Mouse (Mus musculus) hindbrain, embryonic 16.5 days (tissue): ENCODE measurements around the gene Ly6g5b. TPM values are rescaled to one million over a fixed set of nuclear protein-coding genes. Genes with fewer than 3 reads are reported as not detected.
A peak's percentile ranks its signal among the peaks of the same experiment; 100 is the strongest.
"Not testable (repeated sequence)": the region's sequence is repeated elsewhere in the genome, so short reads cannot be mapped to it uniquely, and the experiment has no call there.

Experiments used
- ATAC-seq: fragments of 200-750 bp; cut with Nextera tagmentation; 2 replicates; pipeline ENCODE4 v1.8.0; 2017; ENCODE audit warnings: moderate TSS enrichment, moderate library complexity
- H3K27ac ChIP-seq: fragments of 300-500 bp; sonication (generic); 2 replicates; pipeline ENCODE4 v1.5.1; 2014; ENCODE audit warnings: low read depth, mild to moderate bottlenecking, control low read depth, low read length, moderate library complexity
- H3K27me3 ChIP-seq: fragments of 300-500 bp; sonication (generic); replicated peaks from 2 replicates; pipeline ENCODE4 v1.6.1; 2014; ENCODE audit warnings: low read length; ENCODE audit not compliant: control insufficient read depth, insufficient read depth
- H3K36me3 ChIP-seq: fragments of 300-500 bp; sonication (generic); 2 replicates; pipeline ENCODE4 v1.6.1; 2014; ENCODE audit warnings: mild to moderate bottlenecking, low read length, moderate library complexity, mixed read lengths; ENCODE audit not compliant: control insufficient read depth, insufficient read depth
- H3K4me1 ChIP-seq: fragments of 300-500 bp; sonication (generic); 2 replicates; pipeline ENCODE4 v1.6.1; 2014; ENCODE audit warnings: low read depth, low read length; ENCODE audit not compliant: control insufficient read depth, insufficient read depth
- H3K4me2 ChIP-seq: fragments of 300-500 bp; sonication (generic); 2 replicates; pipeline ENCODE4 v1.6.1; 2014; ENCODE audit warnings: mild to moderate bottlenecking, low read length, control low read depth, moderate library complexity
- H3K4me3 ChIP-seq: fragments of 300-500 bp; sonication (generic); 2 replicates; pipeline ENCODE4 v1.5.1; 2014; ENCODE audit warnings: mild to moderate bottlenecking, low read length, control low read depth, moderate library complexity
- H3K9ac ChIP-seq: fragments of 300-500 bp; sonication (generic); 2 replicates; pipeline ENCODE4 v1.6.1; 2014; ENCODE audit warnings: low read depth, mild to moderate bottlenecking, control low read depth, low read length, moderate library complexity
- H3K9me3 ChIP-seq: fragments of 300-500 bp; sonication (generic); 2 replicates; pipeline ENCODE4 v1.6.1; 2014; ENCODE audit warnings: mild to moderate bottlenecking, low read length, moderate library complexity; ENCODE audit not compliant: control insufficient read depth
- WGBS: fragments of 180-500 bp; shearing (Covaris S2); extraction: QIAGEN DNeasy Blood & Tissue Kit; methylation state at CpG from one replicate; pipeline ENCODE4 v1.1.7; 2014; 5-methylcytosine and 5-hydroxymethylcytosine counted together
- polyA plus RNA-seq: library from polyadenylated mRNA; unstranded; fragments of >200 nt; fragmentation: Nextera tagmentation; extraction: Ambion mirVana; gene quantifications from 2 replicates; pipeline ENCODE4 v1.2.1, GENCODE M21; 2015

Gene Ly6g5b
- polyA plus RNA-seq, 1 experiment from 2014 or later, result 0.93 TPM

DNA sequence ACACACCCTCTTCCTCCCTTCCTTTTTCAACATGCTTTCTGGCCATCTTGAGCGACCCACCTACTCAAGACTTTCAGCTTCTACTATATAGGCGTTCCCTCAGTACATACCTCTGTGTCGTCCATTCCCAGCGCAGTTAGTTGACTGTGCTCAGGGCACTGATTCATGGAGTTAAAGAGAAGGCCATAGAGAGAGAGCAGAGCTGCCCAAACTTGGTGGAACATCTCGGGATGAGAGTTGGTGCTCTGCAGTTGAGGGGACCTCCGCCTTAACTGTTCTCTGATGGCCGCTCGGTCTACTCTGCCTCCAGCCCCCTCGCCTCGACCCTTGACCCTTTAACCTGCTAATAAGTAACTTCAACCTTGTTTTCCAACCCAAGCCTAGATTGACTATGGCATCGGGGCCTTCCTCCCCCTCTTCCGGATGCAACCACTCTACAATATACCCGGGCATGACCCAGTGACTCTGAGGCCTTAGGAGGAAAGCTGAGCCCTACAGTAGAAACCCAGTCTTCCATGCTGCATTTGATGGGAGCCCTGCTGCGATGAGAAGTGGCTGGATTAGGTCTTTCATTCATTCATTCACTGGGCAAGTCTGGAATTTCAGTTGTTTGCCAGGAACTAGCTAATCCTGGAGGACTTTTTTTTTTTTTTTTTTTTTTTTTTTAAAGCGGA lies 16.4 kb upstream of the Ly6g5b start, which contains the start of gene Apom:
Gene Apom (minus strand): TSS at position 551 of the 674 bp plus-strand sequence.
- Histone ChIP-seq H3K4me1 (peaks cover 19% of the 10 kb centered on the region), H3K9ac (no peak within 1 kb of the TSS), H3K27me3 (no peaks in the 10 kb centered on the region), H3K36me3 (no peaks in the 10 kb centered on the region), H3K4me3 (no peak within 1 kb of the TSS), H3K4me2 (no peak within 1 kb of the TSS), H3K27ac (no peak within 1 kb of the TSS), H3K9me3 (no peaks in the 10 kb centered on the region)
- 84% methylated on average over 15 of the region's 15 CpGs for WGBS
- no peak for ATAC-seq

DNA sequence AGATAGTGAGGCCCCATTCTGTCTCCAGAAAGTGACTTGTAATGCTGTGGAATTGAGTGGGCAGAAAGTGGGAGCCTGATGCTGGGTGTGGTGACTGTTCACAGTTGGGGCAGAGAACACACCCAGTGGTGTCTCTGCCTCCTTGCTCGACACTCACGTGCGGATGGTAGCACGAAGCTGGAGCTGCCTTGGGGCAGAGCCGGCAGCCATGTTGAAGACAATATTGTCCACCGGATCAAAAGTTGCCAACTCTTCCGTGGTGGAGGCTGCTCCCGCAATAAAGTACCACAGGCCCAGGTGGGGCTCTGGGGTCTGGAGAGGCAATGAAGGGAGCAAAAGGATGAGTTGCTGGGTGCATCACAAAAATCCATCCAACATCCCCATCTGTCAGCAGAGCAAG lies 15.8 kb upstream of the Ly6g5b start:
- Histone ChIP-seq H3K4me2 (no peak overlapping the region), H3K36me3 (no peaks in the 10 kb centered on the region), H3K9ac (no peak overlapping the region), H3K9me3 (no peaks in the 10 kb centered on the region), H3K27me3 (no peaks in the 10 kb centered on the region), H3K4me1 (peaks cover 16% of the 10 kb centered on the region), H3K4me3 (no peak overlapping the region), H3K27ac (no peak overlapping the region)
- WGBS, result 89% methylated on average over 8 of the region's 8 CpGs
- no peak for ATAC-seq

DNA sequence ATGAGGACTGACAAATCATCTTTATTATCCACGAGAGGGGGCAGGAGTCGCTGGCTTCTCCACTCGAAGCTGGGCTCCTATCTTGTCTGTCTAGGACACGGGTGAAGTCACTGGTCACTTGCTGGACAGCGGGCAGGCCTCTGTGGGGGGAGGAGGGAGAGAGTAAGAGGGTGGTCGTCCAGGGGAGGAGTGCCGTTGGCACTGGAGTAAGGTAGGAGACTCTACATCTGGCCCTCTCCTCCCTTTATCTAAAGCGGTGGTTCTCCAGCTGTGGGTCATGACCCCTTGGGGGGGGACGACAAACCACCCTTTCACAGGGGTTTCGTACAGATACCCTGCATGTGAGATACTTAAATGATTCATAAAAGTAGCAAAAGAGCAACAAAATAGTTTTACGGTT lies 13.8 kb upstream of the Ly6g5b start:
- Histone ChIP-seq H3K27me3 (no peaks in the 10 kb centered on the region), H3K27ac (no peak overlapping the region), H3K4me2 (no peak overlapping the region), H3K4me1 (peaks cover 22% of the 10 kb centered on the region), H3K4me3 (no peak overlapping the region), H3K9me3 (no peaks in the 10 kb centered on the region), H3K36me3 (no peaks in the 10 kb centered on the region), H3K9ac (no peak overlapping the region)
- no peak for ATAC-seq
- WGBS, result 68% methylated on average over 11 of the region's 11 CpGs

DNA sequence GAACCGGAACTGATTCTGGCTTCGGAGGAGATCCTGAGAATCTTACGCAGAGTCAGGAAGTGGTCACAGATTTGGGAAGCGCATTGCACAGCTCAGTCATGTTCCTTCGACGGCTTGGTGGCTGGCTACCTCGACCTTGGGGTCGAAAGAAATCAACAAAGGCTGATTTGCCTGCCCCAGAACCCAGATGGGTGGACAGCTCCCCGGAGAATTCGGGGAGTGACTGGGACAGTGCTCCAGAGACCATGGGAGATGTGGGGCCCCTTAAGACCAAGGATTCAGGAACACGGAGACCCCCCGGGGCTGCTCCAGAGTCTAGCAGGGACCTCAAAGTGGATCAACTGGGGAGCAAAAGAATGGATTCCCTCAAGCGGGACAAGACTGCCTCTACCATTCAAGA lies 11.8 kb upstream of the Ly6g5b start:
- Histone ChIP-seq H3K4me1 (peaks cover 29% of the 10 kb centered on the region), H3K27me3 (no peaks in the 10 kb centered on the region), H3K9me3 (no peaks in the 10 kb centered on the region), H3K4me2 (peak overlapping the region; percentile 80), H3K4me3 (peak overlapping the region; percentile 67), H3K36me3 (no peaks in the 10 kb centered on the region), H3K9ac (peak overlapping the region; percentile 82), H3K27ac (no peak overlapping the region)
- no peak for ATAC-seq
- 72% methylated on average over 13 of the region's 13 CpGs for WGBS

DNA sequence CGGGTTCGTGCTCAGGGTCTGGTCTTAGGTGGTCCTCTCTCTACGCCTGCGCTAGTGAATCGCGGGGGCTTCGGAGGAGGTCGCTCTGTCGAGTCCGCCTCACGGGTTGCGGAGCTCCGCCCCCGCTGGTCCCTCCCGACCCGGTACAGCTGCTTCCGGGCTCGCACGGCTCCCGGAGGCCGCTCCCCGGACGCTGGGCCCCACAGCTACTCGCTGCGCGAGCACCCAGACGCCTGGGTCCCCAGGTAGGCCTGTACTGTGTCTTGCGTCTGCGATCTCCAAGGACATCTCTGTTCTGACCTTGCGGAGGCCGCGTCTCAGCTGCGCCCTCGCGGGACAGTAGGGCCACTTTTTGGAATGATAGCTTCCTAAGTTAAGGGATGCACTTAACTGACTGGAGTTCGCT lies 11.0 kb upstream of the Ly6g5b start, which contains the start of gene D17H6S53E:
Gene D17H6S53E (plus strand): TSS at position 168 of the 406 bp plus-strand sequence.
- H3K4me2 ChIP-seq, result peak within 1 kb of the TSS; percentile 80
- H3K4me1 ChIP-seq, result peaks cover 29% of the 10 kb centered on the region
- no peaks in the 10 kb centered on the region for H3K27me3 ChIP-seq
- H3K36me3 ChIP-seq, result no peaks in the 10 kb centered on the region
- H3K4me3 ChIP-seq, result peak within 1 kb of the TSS; percentile 67
- H3K9me3 ChIP-seq, result no peaks in the 10 kb centered on the region
- ATAC-seq, result peak; percentile 58
- peak within 1 kb of the TSS; percentile 76 for H3K27ac ChIP-seq
- WGBS, result under 1% methylated on average over 36 of the region's 36 CpGs
- H3K9ac ChIP-seq, result peak within 1 kb of the TSS; percentile 82

DNA sequence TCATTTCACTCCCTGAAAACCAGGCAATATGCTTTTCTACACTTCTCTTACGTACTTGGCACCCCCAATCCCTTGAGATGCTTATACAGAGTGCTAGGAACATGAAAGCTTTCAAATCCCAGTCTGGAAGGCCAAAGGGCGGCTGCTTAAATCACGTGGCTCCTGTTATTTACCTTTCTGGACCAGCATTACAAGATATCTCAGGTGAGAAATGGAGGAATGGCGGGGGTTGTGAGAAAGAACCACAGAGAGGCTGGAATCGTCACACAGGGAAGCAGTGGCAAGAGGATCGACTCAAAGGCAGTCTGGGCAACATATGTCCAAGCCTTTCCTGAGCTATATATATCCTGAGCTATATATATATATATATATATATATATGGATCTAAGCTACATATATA lies 10.3 kb upstream of the Ly6g5b start:
- Histone ChIP-seq H3K27me3 (no peaks in the 10 kb centered on the region), H3K4me2 (peak overlapping the region; percentile 80), H3K9ac (peak overlapping the region; percentile 82), H3K36me3 (no peaks in the 10 kb centered on the region), H3K4me3 (peak overlapping the region; percentile 67), H3K4me1 (peaks cover 29% of the 10 kb centered on the region), H3K9me3 (no peaks in the 10 kb centered on the region), H3K27ac (peak overlapping the region; percentile 76)
- ATAC-seq, result no peak
- 36% methylated on average over 6 of the region's 6 CpGs for WGBS

DNA sequence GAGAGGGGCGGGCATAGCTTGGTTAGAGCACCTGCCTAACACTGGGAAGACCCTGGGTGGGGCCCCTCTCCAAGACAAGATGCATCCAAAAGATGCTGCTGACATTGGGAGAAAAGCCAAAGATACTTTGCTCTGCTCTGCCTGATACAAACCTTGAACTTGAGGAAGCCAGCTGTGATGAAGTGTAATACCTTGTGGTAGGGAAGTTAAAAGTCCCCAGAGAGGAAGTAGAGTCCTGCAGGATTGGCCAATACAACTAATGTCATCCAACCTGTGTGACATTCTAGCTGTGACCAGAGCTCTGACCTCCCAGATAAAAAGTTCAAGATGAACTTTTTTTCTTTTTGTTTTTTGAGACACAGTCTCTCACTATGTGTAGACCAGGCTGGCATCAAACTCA lies 9.9 kb upstream of the Ly6g5b start:
- H3K27me3 ChIP-seq, result no peaks in the 10 kb centered on the region
- no peak for ATAC-seq
- 88% methylated on average over 1 of the region's 1 CpGs for WGBS
- H3K27ac ChIP-seq, result no peak overlapping the region
- peaks cover 34% of the 10 kb centered on the region for H3K4me1 ChIP-seq
- no peak overlapping the region for H3K4me2 ChIP-seq
- no peak overlapping the region for H3K9ac ChIP-seq
- H3K36me3 ChIP-seq, result no peaks in the 10 kb centered on the region
- H3K4me3 ChIP-seq, result no peak overlapping the region
- no peaks in the 10 kb centered on the region for H3K9me3 ChIP-seq

DNA sequence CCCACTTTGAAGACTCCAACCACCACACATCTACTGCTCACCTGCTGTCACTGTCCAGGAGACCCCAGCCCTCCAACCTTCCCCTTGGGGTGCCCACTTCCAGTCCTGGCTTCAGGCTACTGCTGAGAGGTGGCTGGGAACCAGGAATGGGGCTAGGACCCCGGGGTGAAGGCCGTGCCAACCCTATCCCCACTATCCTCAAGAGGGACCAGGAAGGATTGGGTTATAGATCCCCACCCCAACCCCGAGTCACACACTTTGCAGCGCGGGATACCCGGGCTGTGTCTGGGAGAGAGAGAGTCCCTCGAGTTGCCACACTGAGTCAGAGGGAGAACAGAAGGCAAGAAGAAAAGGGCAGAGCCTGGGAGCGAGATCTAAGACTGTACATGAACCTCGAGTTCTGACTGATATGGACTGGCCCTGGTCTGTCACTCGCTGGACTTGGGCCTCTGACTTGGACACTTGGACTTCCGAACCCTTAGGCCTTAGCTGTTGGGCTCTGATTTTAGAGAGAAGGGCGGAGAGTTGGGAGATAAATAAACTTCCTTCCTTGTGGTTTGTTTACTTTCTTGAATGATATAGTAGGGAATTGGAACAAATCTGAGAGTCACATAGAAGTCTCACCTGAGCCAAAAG lies 9.2 kb upstream of the Ly6g5b start:
- H3K4me1 ChIP-seq, result peaks cover 40% of the 10 kb centered on the region
- H3K27ac ChIP-seq, H3K4me2 ChIP-seq, H3K4me3 ChIP-seq, H3K36me3 ChIP-seq, H3K9me3 ChIP-seq, ATAC-seq, H3K9ac ChIP-seq, H3K27me3 ChIP-seq: not testable (repeated sequence)
- 89% methylated on average over 12 of the region's 12 CpGs for WGBS

DNA sequence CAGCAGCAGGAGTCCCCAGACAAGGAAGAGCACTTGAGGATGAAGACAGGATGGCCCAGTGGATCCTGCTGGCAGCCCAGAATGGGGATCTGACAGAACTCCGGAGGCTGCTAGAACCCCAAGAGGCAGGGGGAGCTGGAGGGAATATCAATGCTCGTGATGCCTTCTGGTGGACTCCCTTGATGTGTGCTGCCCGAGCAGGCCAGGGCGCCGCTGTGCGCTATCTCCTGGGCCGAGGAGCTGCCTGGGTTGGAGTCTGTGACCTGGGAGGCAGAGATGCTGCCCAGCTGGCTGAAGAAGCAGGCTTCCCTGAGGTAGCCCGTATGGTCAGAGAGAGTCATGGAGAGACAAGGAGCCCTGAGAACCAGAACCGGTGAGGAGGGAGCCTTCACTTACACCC lies 8.1 kb upstream of the Ly6g5b start:
- H3K9ac ChIP-seq, H3K4me2 ChIP-seq, H3K27me3 ChIP-seq, H3K9me3 ChIP-seq, H3K36me3 ChIP-seq, H3K27ac ChIP-seq, H3K4me3 ChIP-seq, ATAC-seq: not testable (repeated sequence)
- peaks cover 38% of the 10 kb centered on the region for H3K4me1 ChIP-seq
- 90% methylated on average over 9 of the region's 9 CpGs for WGBS
